Mouse (Mus musculus) bone marrow macrophage, adult 2 months (primary cell): ENCODE results near the gene Dixdc1.

Experiments
- CTCF ChIP-seq: IDR thresholded peaks from 2 replicates; pipeline ENCODE4 v1.5.1; 2012; ENCODE audit warnings: low read depth, mild to moderate bottlenecking, low read length, moderate library complexity
- POLR2A ChIP-seq: IDR thresholded peaks from 2 replicates; pipeline ENCODE4 v1.6.1; 2012; ENCODE audit warnings: mild to moderate bottlenecking, low read depth, low read length, borderline replicate concordance

- TF ChIP-seq CTCF (no peak), POLR2A (no peak)
Observed at GRCm38 (mm10) chr9:50679406-50679805, 59.9 kb downstream of the Dixdc1 start.
